Mouse (Mus musculus) neural tube, embryonic 10.5 days (tissue): ENCODE results near the gene Taok3.

Experiments used
- DNase-seq: peaks from one replicate; pipeline ENCODE4 v3.0.0-alpha.2; 2017; ENCODE audit warnings: low spot score; ENCODE audit errors: extremely low spot score

The Taok3 gene

GRCm38 (mm10) chr5:117178486-117178885 lies 58.6 kb downstream of the Taok3 start:
- no peak for DNase-seq

GRCm38 (mm10) chr5:117181921-117182320 lies 62.0 kb downstream of the Taok3 start:
- DNase-seq: no peak

- no peak for DNase-seq
Observed at GRCm38 (mm10) chr5:117182411-117182810, 62.5 kb downstream of the Taok3 start.

- no peak for DNase-seq
Observed at GRCm38 (mm10) chr5:117184832-117185231, 64.9 kb downstream of the Taok3 start.

- DNase-seq: no peak
Observed at GRCm38 (mm10) chr5:117185673-117186072, 65.7 kb downstream of the Taok3 start.

GRCm38 (mm10) chr5:117192061-117192460 lies 72.1 kb downstream of the Taok3 start:
- DNase-seq: no peak

GRCm38 (mm10) chr5:117193748-117194147 lies 73.8 kb downstream of the Taok3 start:
- DNase-seq: no peak

GRCm38 (mm10) chr5:117194672-117195071 lies 74.7 kb downstream of the Taok3 start:
- DNase-seq: no peak

- DNase-seq: no peak
Observed at GRCm38 (mm10) chr5:117196551-117196950, 76.6 kb downstream of the Taok3 start.

GRCm38 (mm10) chr5:117198390-117198789 lies 78.5 kb downstream of the Taok3 start:
- no peak for DNase-seq

GRCm38 (mm10) chr5:117207286-117207685 lies 87.4 kb downstream of the Taok3 start:
- no peak for DNase-seq

- DNase-seq: no peak
Observed at GRCm38 (mm10) chr5:117214016-117214415, 94.1 kb downstream of the Taok3 start.

GRCm38 (mm10) chr5:117231059-117231458 lies 111.1 kb downstream of the Taok3 start:
- DNase-seq: no peak

- no peak for DNase-seq
Observed at GRCm38 (mm10) chr5:117236540-117236939, 116.6 kb downstream of the Taok3 start.

- no peak for DNase-seq
Observed at GRCm38 (mm10) chr5:117239106-117239505, 119.2 kb downstream of the Taok3 start.

- DNase-seq: peak; percentile 51
Observed at GRCm38 (mm10) chr5:117240321-117240731, 120.4 kb downstream of the Taok3 start.

- peak; percentile 57 for DNase-seq
Observed at GRCm38 (mm10) chr5:117240761-117241322, 120.9 kb downstream of the Taok3 start.

GRCm38 (mm10) chr5:117241935-117242531 lies 122.1 kb downstream of the Taok3 start:
- DNase-seq: peak; percentile 14

GRCm38 (mm10) chr5:117242671-117243478 lies 122.9 kb downstream of the Taok3 start:
- peak; percentile 20 for DNase-seq

GRCm38 (mm10) chr5:117245170-117245569 lies 125.2 kb downstream of the Taok3 start:
- no peak for DNase-seq

GRCm38 (mm10) chr5:117248351-117248750 lies 128.4 kb downstream of the Taok3 start:
- no peak for DNase-seq

- DNase-seq: no peak
Observed at GRCm38 (mm10) chr5:117250796-117251195, 130.9 kb downstream of the Taok3 start.
